Mouse (Mus musculus): Measurements from ENCODE around the gene St6galnac3.

St6galnac3 gene

DNA sequence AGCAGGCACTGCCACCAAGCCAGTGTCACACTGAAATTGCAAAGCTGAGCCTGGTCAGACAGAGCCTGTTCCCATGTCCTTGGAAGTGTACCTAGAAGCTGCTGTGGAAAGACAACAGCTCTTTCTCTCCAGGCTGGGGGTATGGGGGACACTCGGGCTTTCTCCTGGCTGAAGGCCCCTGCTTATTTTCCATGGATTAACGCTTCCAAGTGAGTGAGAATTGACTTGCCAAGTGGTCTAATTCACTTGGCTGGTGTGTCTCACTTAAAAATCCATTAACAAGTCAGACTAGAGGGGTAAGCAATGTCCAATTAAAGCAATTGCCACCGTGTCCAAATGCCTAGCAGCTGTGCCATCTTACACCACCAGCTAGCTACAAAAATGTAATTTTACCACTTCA is 140.1 kb downstream of the St6galnac3 start:
- DNase-seq (ENCODE audit: low spot score in 2 of 2): no peak

- DNase-seq (ENCODE audit: low spot score in 2 of 2): no peak
Observed at GRCm38 (mm10) chr3:153582065-153582464, 142.9 kb downstream of the St6galnac3 start.

GRCm38 (mm10) chr3:153580625-153581024 is 144.3 kb downstream of the St6galnac3 start:
- no peak for DNase-seq (ENCODE audit: low spot score in 2 of 2)

DNA sequence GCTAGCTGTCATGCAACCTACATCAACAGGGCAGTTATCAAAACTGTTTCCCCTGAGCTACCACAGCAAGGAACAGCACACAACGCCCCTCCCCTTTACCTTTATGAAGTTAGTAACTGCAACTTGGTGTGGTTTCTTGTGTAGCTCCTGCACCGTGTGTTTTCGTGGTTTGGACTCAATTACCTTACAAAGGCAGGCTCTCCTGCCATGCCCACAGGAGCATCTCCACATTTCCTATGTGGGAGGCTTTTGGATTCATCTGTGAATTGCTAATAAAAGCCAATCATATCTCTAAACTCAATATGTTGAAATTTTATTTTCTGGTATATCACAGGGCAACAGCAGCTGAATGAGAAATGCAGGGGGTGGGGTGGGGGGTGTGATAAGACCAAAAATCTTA is 144.8 kb downstream of the St6galnac3 start:
- DNase-seq (ENCODE audit: low spot score in 2 of 2): no peak

GRCm38 (mm10) chr3:153577286-153577685 is 147.7 kb downstream of the St6galnac3 start:
- no peak for DNase-seq (ENCODE audit: low spot score in 2 of 2)

- DNase-seq (ENCODE audit: low spot score in 2 of 2): no peak
Observed at GRCm38 (mm10) chr3:153571152-153571551, 153.8 kb downstream of the St6galnac3 start.

- DNase-seq (ENCODE audit: low spot score in 2 of 2): no peak
Observed at GRCm38 (mm10) chr3:153568815-153569214, 156.2 kb downstream of the St6galnac3 start.

DNA sequence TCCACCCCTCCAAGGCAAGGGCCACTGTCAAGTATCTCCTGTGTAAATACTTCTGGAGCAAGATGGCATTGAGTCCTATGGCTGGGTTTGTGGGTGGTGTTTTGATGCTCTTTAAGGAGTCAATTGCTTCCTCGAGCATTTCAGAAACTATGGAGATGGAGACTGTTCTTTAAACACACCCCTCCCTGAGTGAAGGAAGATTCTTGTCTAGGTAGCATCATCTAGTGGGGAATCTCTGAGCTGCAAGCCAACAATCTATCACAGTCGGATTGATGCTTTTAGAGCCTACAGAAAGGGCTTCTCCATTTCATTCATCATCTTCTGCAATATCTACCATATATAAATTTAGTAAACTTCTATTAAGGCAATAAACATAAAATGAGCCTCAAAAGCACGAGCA is 157.1 kb downstream of the St6galnac3 start:
- DNase-seq (ENCODE audit: low spot score in 2 of 2): no peak

GRCm38 (mm10) chr3:153567512-153567911 is 157.5 kb downstream of the St6galnac3 start:
- no peak for DNase-seq (ENCODE audit: low spot score in 2 of 2)

DNA sequence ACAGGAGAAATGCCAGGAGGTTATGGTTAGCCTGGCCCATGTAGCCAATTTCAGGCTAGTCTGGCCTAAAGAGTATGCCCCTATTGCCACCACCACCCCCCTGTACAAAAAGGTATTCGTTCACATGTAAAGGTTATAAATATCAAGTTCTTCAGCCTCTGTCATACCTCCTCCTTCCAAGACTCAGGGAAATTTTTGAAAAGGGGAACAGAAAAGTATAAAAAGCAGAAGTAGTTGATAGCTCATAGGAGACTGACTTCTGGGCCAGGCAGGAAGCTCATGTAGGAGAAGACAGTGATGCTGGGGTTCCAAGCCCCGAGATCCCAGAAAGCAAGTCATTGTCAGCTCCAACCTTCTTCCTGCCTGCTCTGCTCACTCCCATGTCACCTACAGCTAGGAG is 158.9 kb downstream of the St6galnac3 start:
- no peak for DNase-seq (ENCODE audit: low spot score in 2 of 2)

GRCm38 (mm10) chr3:153560897-153561296 is 164.1 kb downstream of the St6galnac3 start:
- DNase-seq (ENCODE audit: low spot score in 2 of 2): no peak

GRCm38 (mm10) chr3:153559586-153559985 is 165.4 kb downstream of the St6galnac3 start:
- DNase-seq (ENCODE audit: low spot score in 2 of 2): no peak

- no peak for DNase-seq (ENCODE audit: low spot score in 2 of 2)
Observed at GRCm38 (mm10) chr3:153556621-153557020, 168.4 kb downstream of the St6galnac3 start.

DNA sequence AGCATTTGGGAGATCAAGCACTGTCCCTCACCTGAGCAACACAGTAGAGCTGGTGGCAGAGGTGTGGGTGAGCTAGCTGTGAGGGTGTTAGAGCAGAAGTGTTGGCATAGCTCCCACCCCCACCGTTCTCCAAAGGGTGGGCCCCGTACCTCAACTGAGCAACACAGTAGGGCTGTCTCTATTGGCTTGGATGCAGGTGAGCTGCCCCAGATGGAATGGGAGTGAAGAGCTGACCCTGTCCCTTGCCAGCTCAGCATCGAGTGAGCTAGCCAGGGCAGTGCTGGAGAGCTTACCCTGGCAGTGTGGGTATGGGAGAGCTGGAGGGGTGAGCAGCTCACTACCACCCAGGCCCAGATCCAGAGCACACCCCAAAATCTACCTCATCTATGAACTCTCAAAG is 171.3 kb downstream of the St6galnac3 start:
- DNase-seq (ENCODE audit: low spot score in 2 of 2): no peak

DNA sequence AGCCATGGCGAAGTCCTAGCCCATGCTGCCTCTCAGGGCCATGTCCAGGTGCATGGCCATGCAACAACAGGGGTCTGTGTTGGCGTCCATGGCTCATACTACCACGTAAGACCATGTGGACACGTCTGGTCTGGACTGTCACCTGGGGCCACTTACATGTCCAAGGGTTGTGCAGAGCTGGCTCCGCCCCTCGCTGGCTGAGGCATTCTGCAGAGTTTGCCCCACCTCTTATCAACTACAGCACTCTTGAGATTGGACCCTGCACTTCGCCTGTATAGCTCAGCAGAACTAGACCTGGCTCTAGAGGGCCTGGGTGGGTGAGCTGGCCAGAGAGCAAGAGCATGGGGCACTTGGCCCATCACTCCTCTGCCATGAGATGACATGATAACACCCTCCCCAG is 171.7 kb downstream of the St6galnac3 start:
- DNase-seq (ENCODE audit: low spot score in 2 of 2): no peak

DNA sequence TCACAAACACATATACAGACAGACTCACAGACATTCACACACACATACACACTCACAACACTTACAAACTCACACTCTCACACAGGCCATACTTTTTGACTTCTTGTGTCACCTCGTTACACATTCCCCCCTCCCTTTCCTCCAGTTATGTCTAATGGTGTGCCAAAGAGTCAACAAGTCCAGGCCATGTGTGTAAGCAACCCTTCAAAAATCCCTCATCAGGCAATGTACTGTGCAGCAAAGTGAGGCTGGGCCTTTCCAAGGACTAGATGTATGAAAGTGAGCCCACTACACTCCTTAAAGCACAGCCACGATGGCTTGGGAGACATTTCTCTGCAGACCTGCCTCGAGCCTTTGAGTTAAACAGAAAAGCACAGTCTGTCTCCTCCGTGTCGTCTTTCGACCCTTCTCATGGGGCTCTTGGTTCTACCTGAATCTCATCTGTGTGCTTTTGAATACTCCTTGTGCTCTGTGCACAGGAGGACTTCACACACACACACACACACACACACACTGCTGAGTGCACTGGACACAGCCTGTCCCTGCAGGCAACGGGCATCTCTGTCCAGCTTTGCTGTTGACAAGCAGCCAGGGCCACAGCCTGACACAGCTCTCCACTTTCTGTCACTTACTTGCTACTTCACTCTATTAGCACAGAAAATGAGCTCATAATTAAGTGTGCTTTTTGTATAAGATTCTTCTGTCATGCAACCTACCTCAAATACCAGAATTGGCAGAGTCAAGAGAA is 177.9 kb downstream of the St6galnac3 start:
- DNase-seq (ENCODE audit: low spot score in 2 of 2): no peak

GRCm38 (mm10) chr3:153539851-153540250 is 185.1 kb downstream of the St6galnac3 start:
- DNase-seq (ENCODE audit: low spot score in 2 of 2): no peak

- DNase-seq (ENCODE audit: low spot score in 2 of 2): no peak
Observed at GRCm38 (mm10) chr3:153538396-153538795, 186.6 kb downstream of the St6galnac3 start.

GRCm38 (mm10) chr3:153537435-153537834 is 187.5 kb downstream of the St6galnac3 start:
- no peak for DNase-seq (ENCODE audit: low spot score in 2 of 2)

GRCm38 (mm10) chr3:153536260-153536659 is 188.7 kb downstream of the St6galnac3 start:
- DNase-seq (ENCODE audit: low spot score in 2 of 2): no peak

- DNase-seq (ENCODE audit: low spot score in 2 of 2): no peak
Observed at GRCm38 (mm10) chr3:153529174-153529573, 195.8 kb downstream of the St6galnac3 start.

DNA sequence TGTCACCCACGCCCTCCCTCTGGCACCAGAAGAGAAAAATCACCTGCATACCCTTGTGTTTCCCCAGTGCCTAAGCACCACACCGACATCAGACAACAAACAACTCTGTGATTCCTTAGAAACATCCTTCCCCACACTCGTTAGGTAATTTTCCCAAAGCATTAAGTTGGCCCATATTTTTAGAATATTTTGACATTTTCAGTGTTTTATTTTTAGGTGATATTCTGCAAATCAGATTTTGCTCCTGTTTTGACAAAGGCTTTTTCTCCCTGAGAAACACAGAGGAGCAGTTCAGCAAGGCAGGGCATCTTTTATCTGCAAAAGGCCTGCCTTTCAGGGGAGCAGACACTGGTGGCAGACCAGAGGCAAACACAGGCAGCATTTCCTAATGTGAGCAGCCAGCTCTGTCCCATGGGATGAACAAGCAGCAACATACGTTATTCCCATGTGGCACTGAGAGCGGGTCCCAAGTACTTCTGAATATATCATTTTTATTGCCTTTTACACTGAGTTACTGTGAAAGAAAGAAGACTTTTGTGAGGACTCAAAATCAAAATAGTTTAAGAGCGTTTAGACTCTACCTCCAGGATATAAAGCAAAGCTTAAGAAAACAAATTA is 199.7 kb downstream of the St6galnac3 start:
- no peak for DNase-seq (ENCODE audit: low spot score in 2 of 2)

DNA sequence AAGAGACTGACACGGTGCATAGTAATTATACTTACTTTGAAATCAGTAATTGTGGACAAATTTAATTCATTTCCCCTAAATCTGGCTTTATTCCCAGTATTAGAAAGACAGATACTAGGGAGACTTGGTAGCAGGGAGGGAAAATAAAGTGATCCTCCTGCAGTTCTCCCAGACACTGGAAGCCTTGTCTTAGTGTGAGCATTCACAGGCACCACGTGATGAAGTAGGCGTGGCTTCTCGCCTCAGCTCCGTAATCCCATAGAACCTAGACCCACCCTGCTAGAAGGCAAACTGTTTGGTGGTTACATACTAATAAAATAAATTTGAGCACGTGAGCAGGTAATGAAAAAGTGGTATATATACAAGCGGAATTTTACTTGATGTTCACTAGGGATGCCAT is 208.1 kb downstream of the St6galnac3 start:
- DNase-seq (ENCODE audit: low spot score in 2 of 2): no peak
